Mouse (Mus musculus): ENCODE results near the gene Crybg1. TPM values are rescaled to one million over a fixed set of nuclear protein-coding genes. Genes with fewer than 3 reads are reported as not detected.

The Crybg1 gene
- total and polyA plus RNA-seq, 2 experiments from 2014 or later, result 0.15 to 1.0 TPM

DNA sequence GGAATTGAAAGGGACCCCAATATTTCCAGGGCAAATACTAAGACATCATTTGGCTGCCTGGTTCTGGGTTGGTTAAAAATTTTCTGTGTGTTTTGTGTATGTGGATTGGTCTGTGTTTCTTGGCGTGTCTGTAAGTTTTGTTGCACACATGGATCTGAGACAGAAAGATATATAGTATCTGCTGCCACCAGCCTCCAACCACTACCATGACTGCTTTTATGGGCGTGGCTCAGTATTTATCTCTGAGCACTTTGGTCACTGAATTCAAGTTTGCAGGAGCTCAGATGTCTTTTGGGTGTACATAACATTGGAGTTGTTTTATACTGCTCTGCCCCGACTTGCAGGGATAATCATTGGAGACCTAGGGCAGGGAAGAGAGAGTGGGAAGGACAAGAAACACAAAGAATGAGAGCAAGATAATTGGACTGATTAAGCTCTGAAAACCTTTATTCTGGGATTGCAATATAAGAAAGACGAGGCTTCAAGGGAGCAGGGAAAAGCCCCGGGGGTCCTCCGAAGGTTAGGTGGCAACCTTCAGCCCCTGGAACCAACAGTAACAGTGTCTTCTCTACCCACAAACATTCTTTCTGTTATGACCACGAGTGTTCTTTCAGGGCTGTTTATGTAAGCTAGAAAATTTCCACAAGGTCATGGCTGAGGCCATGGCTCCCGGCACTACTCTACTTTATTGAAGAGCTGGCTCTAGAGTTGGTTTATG, 15.8 kb upstream of the Crybg1 start:
- TF ChIP-seq CTCF (IDR thresholded peaks at IDR 0.05), result no peak
- no peaks in the 10 kb centered on the region for H3K36me3 ChIP-seq (ENCODE audit: insufficient read depth, low read length)
- no peak for DNase-seq (ENCODE audit: low spot score)
- H3K9me3 ChIP-seq (ENCODE audit: low read length), result no peaks in the 10 kb centered on the region
- H3K4me2 ChIP-seq (ENCODE audit: low read depth, low read length, poor library complexity, severe bottlenecking), result no peak overlapping the region
- no peak overlapping the region for H3K4me3 ChIP-seq (ENCODE audit: low read depth, low read length)
- H3K27ac ChIP-seq (ENCODE audit: low read depth, low read length), result no peak overlapping the region
- 85% methylated on average over 8 of the region's 8 CpGs for WGBS
- no peaks in the 10 kb centered on the region for H3K4me1 ChIP-seq (ENCODE audit: insufficient read depth, low read length)
- H3K27me3 ChIP-seq (ENCODE audit: insufficient read depth, low read length), result no peaks in the 10 kb centered on the region
- ATAC-seq (ENCODE audit: low FRiP score), result no peak
- H3K9ac ChIP-seq (replicated peaks; ENCODE audit: low read length, poor library complexity, severe bottlenecking), result no peak overlapping the region

DNA sequence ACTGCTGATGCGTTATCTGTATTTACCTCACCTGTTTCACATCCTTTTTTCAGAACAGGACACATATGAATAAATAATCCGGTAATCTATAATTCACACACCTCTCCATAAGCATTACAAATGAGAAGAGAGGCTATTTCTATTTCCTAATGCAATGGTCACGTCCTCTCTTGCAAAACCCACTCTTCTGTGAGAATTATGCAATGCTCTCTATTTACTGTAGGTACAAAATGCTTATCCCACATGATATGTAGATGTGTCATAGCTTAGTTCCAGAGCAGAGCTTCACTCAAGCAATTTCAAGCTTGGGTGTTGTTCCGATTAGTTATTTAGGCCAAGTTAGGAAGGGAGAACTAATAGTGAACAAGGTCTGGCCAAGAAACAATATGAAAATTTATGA, 14.4 kb upstream of the Crybg1 start:
- no peaks in the 10 kb centered on the region for H3K4me1 ChIP-seq (ENCODE audit: insufficient read depth, low read length)
- no peak for TF ChIP-seq CTCF (IDR thresholded peaks at IDR 0.05)
- H3K4me3 ChIP-seq (ENCODE audit: low read depth, low read length), result no peak overlapping the region
- no peak overlapping the region for H3K9ac ChIP-seq (replicated peaks; ENCODE audit: low read length, poor library complexity, severe bottlenecking)
- H3K27ac ChIP-seq (ENCODE audit: low read depth, low read length), result no peak overlapping the region
- H3K4me2 ChIP-seq (ENCODE audit: low read depth, low read length, poor library complexity, severe bottlenecking), result no peak overlapping the region
- WGBS, result 86% methylated on average over 4 of the region's 4 CpGs
- no peaks in the 10 kb centered on the region for H3K36me3 ChIP-seq (ENCODE audit: insufficient read depth, low read length)
- no peaks in the 10 kb centered on the region for H3K9me3 ChIP-seq (ENCODE audit: low read length)
- H3K27me3 ChIP-seq (ENCODE audit: insufficient read depth, low read length), result no peaks in the 10 kb centered on the region
- DNase-seq (ENCODE audit: low spot score) (no peak), ATAC-seq (ENCODE audit: low FRiP score) (no peak)

DNA sequence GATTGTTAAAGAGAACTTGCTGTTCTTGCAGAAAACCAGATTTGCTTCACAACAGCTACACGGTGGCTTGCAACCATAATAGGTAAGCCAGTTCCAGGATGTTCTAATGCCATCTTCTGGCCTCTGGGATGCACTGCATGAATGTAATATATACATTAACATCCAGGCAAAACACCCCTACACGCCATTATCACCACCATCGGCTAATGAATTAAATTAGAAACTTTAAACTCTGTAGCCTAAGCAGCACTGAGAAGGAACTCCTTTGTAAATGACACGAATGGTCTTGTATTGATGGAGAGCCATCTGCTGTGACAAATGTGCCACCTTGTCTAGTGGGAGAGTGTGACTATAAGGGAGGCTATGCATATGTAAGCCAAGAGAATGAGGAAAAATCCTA, 11.5 kb upstream of the Crybg1 start:
- no peaks in the 10 kb centered on the region for H3K9me3 ChIP-seq (ENCODE audit: low read length)
- ATAC-seq (ENCODE audit: low FRiP score) (no peak), DNase-seq (ENCODE audit: low spot score) (peak; percentile 65)
- no peaks in the 10 kb centered on the region for H3K36me3 ChIP-seq (ENCODE audit: insufficient read depth, low read length)
- no peak overlapping the region for H3K9ac ChIP-seq (replicated peaks; ENCODE audit: low read length, poor library complexity, severe bottlenecking)
- peak; percentile 72 for TF ChIP-seq CTCF (IDR thresholded peaks at IDR 0.05)
- no peak overlapping the region for H3K4me3 ChIP-seq (ENCODE audit: low read depth, low read length)
- 56% methylated on average over 4 of the region's 4 CpGs for WGBS
- no peak overlapping the region for H3K4me2 ChIP-seq (ENCODE audit: low read depth, low read length, poor library complexity, severe bottlenecking)
- H3K4me1 ChIP-seq (ENCODE audit: insufficient read depth, low read length), result no peaks in the 10 kb centered on the region
- H3K27ac ChIP-seq (ENCODE audit: low read depth, low read length), result no peak overlapping the region
- H3K27me3 ChIP-seq (ENCODE audit: insufficient read depth, low read length), result no peaks in the 10 kb centered on the region

DNA sequence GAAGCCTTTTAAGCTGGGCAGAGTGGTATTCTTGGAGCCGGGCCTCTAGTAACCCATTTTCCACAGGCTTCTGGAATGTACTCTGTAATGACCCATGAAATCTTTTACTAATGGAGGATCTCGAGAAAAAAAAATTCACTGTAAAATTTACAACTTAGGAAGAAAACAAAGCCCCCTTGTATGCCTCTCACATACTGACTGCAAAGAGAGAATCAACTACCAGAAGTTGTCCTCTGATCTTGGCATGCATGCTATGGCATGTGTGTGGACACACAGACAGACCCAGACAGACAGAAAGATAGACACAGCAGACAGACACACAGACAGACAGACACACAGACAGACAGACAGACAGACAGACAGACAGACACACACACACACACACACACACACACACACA, 8.8 kb upstream of the Crybg1 start:
- no peak for DNase-seq (ENCODE audit: low spot score)
- Histone ChIP-seq H3K27me3 (ENCODE audit: insufficient read depth, low read length) (no peaks in the 10 kb centered on the region), H3K9me3 (ENCODE audit: low read length) (no peaks in the 10 kb centered on the region), H3K36me3 (ENCODE audit: insufficient read depth, low read length) (no peaks in the 10 kb centered on the region), H3K4me3 (ENCODE audit: low read depth, low read length) (no peak overlapping the region), H3K4me1 (ENCODE audit: insufficient read depth, low read length) (no peaks in the 10 kb centered on the region), H3K9ac (replicated peaks; ENCODE audit: low read length, poor library complexity, severe bottlenecking) (no peak overlapping the region), H3K4me2 (ENCODE audit: low read depth, low read length, poor library complexity, severe bottlenecking) (no peak overlapping the region), H3K27ac (ENCODE audit: low read depth, low read length) (no peak overlapping the region)
- no peak for TF ChIP-seq CTCF (IDR thresholded peaks at IDR 0.05)
- WGBS, result 78% methylated on average over 2 of the region's 2 CpGs
- ATAC-seq (ENCODE audit: low FRiP score), result no peak

DNA sequence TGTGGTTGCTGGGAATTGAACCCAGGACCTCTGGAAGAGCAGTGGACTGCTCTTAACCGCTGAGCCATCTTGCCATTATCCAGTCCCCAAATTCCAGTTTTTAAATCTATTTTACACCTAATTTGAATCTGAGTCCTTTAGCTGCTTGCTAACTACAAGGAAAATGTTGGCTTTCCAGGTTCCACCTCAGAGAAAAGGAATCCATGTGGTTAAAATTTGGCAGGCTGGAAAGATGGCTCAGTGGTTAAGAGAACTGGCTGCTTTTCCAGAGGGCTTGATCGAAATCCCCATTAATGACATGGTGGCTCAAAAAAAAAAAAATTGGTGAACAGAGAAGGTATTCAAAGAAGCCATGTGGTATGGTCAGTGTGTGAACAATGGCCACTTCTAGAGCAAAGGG, 1.8 kb upstream of the Crybg1 start:
- Histone ChIP-seq H3K9ac (replicated peaks; ENCODE audit: low read length, poor library complexity, severe bottlenecking) (no peak overlapping the region), H3K4me2 (ENCODE audit: low read depth, low read length, poor library complexity, severe bottlenecking) (no peak overlapping the region), H3K36me3 (ENCODE audit: insufficient read depth, low read length) (no peaks in the 10 kb centered on the region), H3K27me3 (ENCODE audit: insufficient read depth, low read length) (peaks cover 7% of the 10 kb centered on the region), H3K9me3 (ENCODE audit: low read length) (no peaks in the 10 kb centered on the region), H3K4me3 (ENCODE audit: low read depth, low read length) (no peak overlapping the region), H3K27ac (ENCODE audit: low read depth, low read length) (no peak overlapping the region), H3K4me1 (ENCODE audit: insufficient read depth, low read length) (peaks cover 11% of the 10 kb centered on the region; the same call in 1 of the 2 replicates)
- WGBS, result 97% methylated on average over 2 of the region's 2 CpGs
- DNase-seq (ENCODE audit: low spot score) (no peak), ATAC-seq (ENCODE audit: low FRiP score) (no peak)
- no peak for TF ChIP-seq CTCF (IDR thresholded peaks at IDR 0.05)

DNA sequence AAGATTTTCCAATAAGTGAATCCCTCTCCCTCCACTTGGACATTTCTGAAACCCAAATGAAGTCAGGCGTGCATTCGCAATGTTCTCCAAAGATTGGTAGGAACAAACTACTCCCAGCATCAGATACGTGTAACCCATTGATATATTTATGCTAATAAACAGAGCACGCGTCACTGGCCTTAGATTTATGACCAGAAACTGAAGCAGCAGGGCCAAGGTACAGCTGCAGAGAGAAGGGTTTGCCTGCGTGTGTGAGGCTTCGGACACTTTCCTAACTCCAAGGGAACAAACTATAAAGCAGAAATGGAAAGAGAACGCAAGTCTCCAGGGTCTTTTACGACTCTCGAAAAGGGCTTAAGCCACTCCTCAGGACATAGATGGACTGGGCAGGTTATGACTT, 5.3 kb downstream of the Crybg1 start:
- no peak for TF ChIP-seq CTCF (IDR thresholded peaks at IDR 0.05)
- no peak overlapping the region for H3K4me3 ChIP-seq (ENCODE audit: low read depth, low read length)
- no peaks in the 10 kb centered on the region for H3K36me3 ChIP-seq (ENCODE audit: insufficient read depth, low read length)
- ATAC-seq (ENCODE audit: low FRiP score) (no peak), DNase-seq (ENCODE audit: low spot score) (no peak)
- H3K9ac ChIP-seq (replicated peaks; ENCODE audit: low read length, poor library complexity, severe bottlenecking), result no peak overlapping the region
- no peaks in the 10 kb centered on the region for H3K9me3 ChIP-seq (ENCODE audit: low read length)
- 89% methylated on average over 10 of the region's 10 CpGs for WGBS
- no peak overlapping the region for H3K27ac ChIP-seq (ENCODE audit: low read depth, low read length)
- H3K4me1 ChIP-seq (ENCODE audit: insufficient read depth, low read length), result peaks cover 1% of the 10 kb centered on the region; the same call in 1 of the 2 replicates
- H3K27me3 ChIP-seq (ENCODE audit: insufficient read depth, low read length), result peaks cover under 1% of the 10 kb centered on the region; the same call in 1 of the 2 replicates
- H3K4me2 ChIP-seq (ENCODE audit: low read depth, low read length, poor library complexity, severe bottlenecking), result no peak overlapping the region

All from midbrain, postnatal 0 days (tissue).